Mouse (Mus musculus) testis, adult 2 months (tissue): ENCODE results near the gene Gse1.

Experiments used
- CTCF ChIP-seq: fragments of 200-500 bp; IDR thresholded peaks from 2 replicates; pipeline ENCODE4 v1.5.1; 2012; ENCODE audit warnings: low read depth, mild to moderate bottlenecking, inconsistent platforms, low read length, moderate library complexity; ENCODE audit not compliant: control insufficient read depth, insufficient read depth, insufficient replicate concordance
- POLR2A ChIP-seq: fragments of 200-500 bp; IDR thresholded peaks from 2 replicates; pipeline ENCODE4 v1.6.1; 2012; ENCODE audit warnings: low read depth, mild to moderate bottlenecking, inconsistent platforms, low read length, moderate library complexity; ENCODE audit not compliant: control insufficient read depth

DNA sequence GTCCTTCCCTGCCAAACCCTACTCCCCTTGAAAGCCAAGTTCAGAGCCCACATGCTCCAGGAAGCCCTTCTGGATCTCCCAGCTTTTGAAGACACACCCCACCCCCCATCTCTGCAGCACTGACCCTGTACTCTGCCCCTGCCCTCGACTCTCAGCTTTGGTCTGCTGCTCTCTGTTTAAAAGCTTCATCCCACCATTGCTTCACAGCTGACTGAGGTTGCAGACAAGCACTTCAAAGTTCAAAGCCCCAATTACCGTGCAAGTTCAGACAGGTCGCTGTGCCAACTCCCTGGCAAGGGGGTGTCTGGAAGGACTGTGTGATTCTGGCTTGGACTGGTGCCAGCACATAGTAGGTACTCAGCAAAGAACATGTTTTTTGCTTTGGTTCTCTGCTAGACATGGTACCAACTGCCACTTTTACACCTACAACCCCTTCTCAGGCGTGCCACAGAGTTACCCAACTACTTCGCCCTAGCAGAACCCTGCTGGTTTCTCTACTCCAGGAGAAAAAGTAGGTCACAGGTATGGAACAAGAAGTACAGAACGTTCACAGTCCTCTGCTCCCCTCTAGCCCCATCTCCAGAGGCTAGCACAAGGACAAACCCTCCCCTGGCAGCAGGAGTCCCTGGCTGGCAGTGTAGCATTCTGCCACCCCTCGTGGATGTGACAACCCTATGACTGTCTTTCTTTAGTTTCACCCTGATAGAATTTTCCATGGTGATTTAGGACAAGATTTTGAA lies 123.2 kb downstream of the Gse1 start:
- TF ChIP-seq CTCF: no peak
- TF ChIP-seq POLR2A: no peak
